Mouse (Mus musculus): ENCODE data around the gene Golm1.

DNA sequence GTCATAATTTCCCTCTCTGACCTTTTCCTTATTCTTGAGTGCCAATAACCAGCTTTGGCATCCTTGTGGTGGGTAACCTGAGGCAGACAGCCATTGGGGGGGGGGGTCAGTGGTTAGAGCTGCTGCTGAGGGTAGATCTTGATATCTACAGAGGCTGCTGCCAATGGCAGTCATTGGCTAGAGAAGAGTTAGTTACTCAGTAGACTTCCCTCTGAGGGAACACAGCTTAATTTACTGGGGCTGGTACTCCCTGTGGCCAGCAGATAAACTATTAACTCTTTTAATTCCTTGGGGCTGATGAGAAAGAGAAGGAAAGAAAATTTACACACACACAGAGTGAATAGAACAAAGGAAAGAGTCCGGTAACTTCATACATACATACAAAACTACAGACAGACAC lies 43.9 kb upstream of the Golm1 start:
- no peak for TF ChIP-seq GATA1 (IDR thresholded peaks at IDR 0.05; ENCODE audit: borderline replicate concordance, low read length)
- no peak for TF ChIP-seq FLI1 (IDR thresholded peaks at IDR 0.05; ENCODE audit: low read length)

Measured in megakaryocyte, embryonic 14.5 days (primary cell).